Mouse (Mus musculus): ENCODE data around the gene Taf1b. TPM values are rescaled to one million over a fixed set of nuclear protein-coding genes. Genes with fewer than 3 reads are reported as not detected.
A peak's percentile ranks its signal among the peaks of the same experiment; 100 is the strongest.

Taf1b gene
- polyA plus RNA-seq, 1 experiment from 2014 or later: 39.7 TPM

DNA sequence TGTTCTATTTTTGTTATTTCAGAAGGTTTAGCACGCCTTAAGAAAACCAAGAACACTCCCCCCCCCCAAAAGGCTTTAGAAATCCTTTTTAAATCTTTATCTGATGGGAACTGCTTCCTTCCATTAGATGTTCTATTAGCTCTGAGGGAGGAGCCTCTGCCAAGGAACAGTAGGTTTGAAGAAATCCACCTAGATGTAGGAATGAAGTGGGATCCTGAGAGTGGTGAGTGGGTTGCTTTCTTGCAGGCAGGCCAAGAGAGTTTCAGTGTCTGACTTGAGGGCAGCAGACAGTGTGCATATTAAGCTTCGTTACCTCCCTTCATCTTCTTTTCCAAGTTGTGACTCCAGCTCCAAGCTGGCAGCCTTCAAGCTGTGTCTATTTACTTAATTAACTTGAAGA lies 39.0 kb downstream of the Taf1b start:
- Histone ChIP-seq H3K4me2 (ENCODE audit: low read length) (no peak overlapping the region), H3K27ac (replicated peaks; ENCODE audit: low read depth, low read length) (no peak overlapping the region), H3K9ac (replicated peaks; ENCODE audit: low read length) (no peak overlapping the region), H3K27me3 (ENCODE audit: control insufficient read depth, insufficient read depth, low read length) (no peaks in the 10 kb centered on the region), H3K9me3 (ENCODE audit: control insufficient read depth, low read length) (no peaks in the 10 kb centered on the region), H3K36me3 (ENCODE audit: control insufficient read depth, insufficient read depth, low read length) (peaks cover 9% of the 10 kb centered on the region; the same call in 1 of the 2 replicates), H3K4me1 (ENCODE audit: control insufficient read depth, insufficient read depth, low read length) (no peaks in the 10 kb centered on the region), H3K4me3 (replicated peaks; ENCODE audit: low read depth, low read length) (no peak overlapping the region)
- ATAC-seq (ENCODE audit: low FRiP score, low TSS enrichment): no peak
- 57% methylated on average over 2 of the region's 2 CpGs for WGBS
- DNase-seq: no peak

GRCm38 (mm10) chr12:24537965-24538364 lies 39.8 kb downstream of the Taf1b start:
- H3K4me1 ChIP-seq (ENCODE audit: control insufficient read depth, insufficient read depth, low read length): no peaks in the 10 kb centered on the region
- ATAC-seq (ENCODE audit: low FRiP score, low TSS enrichment): no peak
- H3K36me3 ChIP-seq (ENCODE audit: control insufficient read depth, insufficient read depth, low read length): peaks cover 9% of the 10 kb centered on the region; the same call in 1 of the 2 replicates
- peak; percentile 11 for DNase-seq
- no peaks in the 10 kb centered on the region for H3K27me3 ChIP-seq (ENCODE audit: control insufficient read depth, insufficient read depth, low read length)
- no peak overlapping the region for H3K4me2 ChIP-seq (ENCODE audit: low read length)
- no peaks in the 10 kb centered on the region for H3K9me3 ChIP-seq (ENCODE audit: control insufficient read depth, low read length)
- H3K9ac ChIP-seq (replicated peaks; ENCODE audit: low read length): no peak overlapping the region
- WGBS: 72% methylated on average over 4 of the region's 4 CpGs
- H3K27ac ChIP-seq (replicated peaks; ENCODE audit: low read depth, low read length): no peak overlapping the region
- H3K4me3 ChIP-seq (replicated peaks; ENCODE audit: low read depth, low read length): no peak overlapping the region

- H3K9me3 ChIP-seq (ENCODE audit: control insufficient read depth, low read length): no peaks in the 10 kb centered on the region
- DNase-seq: no peak
These were observed 43.4 kb downstream of the Taf1b start for GRCm38 (mm10) chr12:24541426-24542154.

GRCm38 (mm10) chr12:24547686-24548085 lies 49.5 kb downstream of the Taf1b start:
- no peak for ATAC-seq (ENCODE audit: low FRiP score, low TSS enrichment)
- no peak overlapping the region for H3K4me3 ChIP-seq (replicated peaks; ENCODE audit: low read depth, low read length)
- H3K9ac ChIP-seq (replicated peaks; ENCODE audit: low read length): no peak overlapping the region
- DNase-seq: no peak
- H3K9me3 ChIP-seq (ENCODE audit: control insufficient read depth, low read length): no peaks in the 10 kb centered on the region
- no peaks in the 10 kb centered on the region for H3K4me1 ChIP-seq (ENCODE audit: control insufficient read depth, insufficient read depth, low read length)
- H3K4me2 ChIP-seq (ENCODE audit: low read length): no peak overlapping the region
- peaks cover 40% of the 10 kb centered on the region for H3K36me3 ChIP-seq (ENCODE audit: control insufficient read depth, insufficient read depth, low read length)
- 93% methylated on average over 8 of the region's 8 CpGs for WGBS
- H3K27me3 ChIP-seq (ENCODE audit: control insufficient read depth, insufficient read depth, low read length): no peaks in the 10 kb centered on the region
- H3K27ac ChIP-seq (replicated peaks; ENCODE audit: low read depth, low read length): no peak overlapping the region

More at GRCm38 (mm10) chr12:24541426-24542154, 43.4 kb downstream of the Taf1b start:
- ATAC-seq (ENCODE audit: low FRiP score, low TSS enrichment): no peak
- peaks cover 18% of the 10 kb centered on the region for H3K36me3 ChIP-seq (ENCODE audit: control insufficient read depth, insufficient read depth, low read length)
- no peaks in the 10 kb centered on the region for H3K4me1 ChIP-seq (ENCODE audit: control insufficient read depth, insufficient read depth, low read length)
- WGBS: 87% methylated on average over 16 of the region's 16 CpGs
- H3K4me3 ChIP-seq (replicated peaks; ENCODE audit: low read depth, low read length): no peak overlapping the region
- no peaks in the 10 kb centered on the region for H3K27me3 ChIP-seq (ENCODE audit: control insufficient read depth, insufficient read depth, low read length)
- H3K4me2 ChIP-seq (ENCODE audit: low read length): no peak overlapping the region
- H3K9ac ChIP-seq (replicated peaks; ENCODE audit: low read length): no peak overlapping the region
- no peak overlapping the region for H3K27ac ChIP-seq (replicated peaks; ENCODE audit: low read depth, low read length)

GRCm38 (mm10) chr12:24548885-24549284 lies 50.7 kb downstream of the Taf1b start:
- H3K9me3 ChIP-seq (ENCODE audit: control insufficient read depth, low read length): no peaks in the 10 kb centered on the region
- no peaks in the 10 kb centered on the region for H3K4me1 ChIP-seq (ENCODE audit: control insufficient read depth, insufficient read depth, low read length)
- 75% methylated on average over 6 of the region's 6 CpGs for WGBS
- DNase-seq (no peak), ATAC-seq (ENCODE audit: low FRiP score, low TSS enrichment) (no peak)
- H3K4me2 ChIP-seq (ENCODE audit: low read length): no peak overlapping the region
- H3K4me3 ChIP-seq (replicated peaks; ENCODE audit: low read depth, low read length): no peak overlapping the region
- H3K36me3 ChIP-seq (ENCODE audit: control insufficient read depth, insufficient read depth, low read length): peaks cover 44% of the 10 kb centered on the region
- no peak overlapping the region for H3K27ac ChIP-seq (replicated peaks; ENCODE audit: low read depth, low read length)
- no peak overlapping the region for H3K9ac ChIP-seq (replicated peaks; ENCODE audit: low read length)
- H3K27me3 ChIP-seq (ENCODE audit: control insufficient read depth, insufficient read depth, low read length): no peaks in the 10 kb centered on the region

DNA sequence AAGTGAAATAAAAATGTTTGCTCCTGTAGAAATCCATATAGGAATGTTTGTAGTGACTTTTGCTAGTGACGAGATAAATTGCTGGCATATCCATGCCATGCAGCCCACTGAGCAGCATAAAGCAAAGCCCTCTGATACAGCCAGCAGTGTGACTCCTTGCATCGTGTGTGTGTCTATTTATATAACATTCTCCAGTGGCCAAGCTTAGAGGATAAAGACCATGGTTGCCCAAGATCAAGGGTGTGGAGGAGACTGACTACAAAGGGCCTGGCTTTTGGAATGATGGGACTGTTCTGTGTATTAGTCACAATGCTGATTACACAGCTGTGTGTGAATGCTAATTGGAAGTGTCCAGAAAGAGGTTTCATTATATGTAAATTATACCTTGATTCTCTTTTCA lies 54.4 kb downstream of the Taf1b start:
- ATAC-seq (ENCODE audit: low FRiP score, low TSS enrichment) (no peak), DNase-seq (no peak)
- WGBS: 76% methylated on average over 2 of the region's 2 CpGs
- Histone ChIP-seq H3K9ac (replicated peaks; ENCODE audit: low read length) (no peak overlapping the region), H3K4me1 (ENCODE audit: control insufficient read depth, insufficient read depth, low read length) (no peaks in the 10 kb centered on the region), H3K36me3 (ENCODE audit: control insufficient read depth, insufficient read depth, low read length) (peaks cover 37% of the 10 kb centered on the region), H3K27ac (replicated peaks; ENCODE audit: low read depth, low read length) (no peak overlapping the region), H3K9me3 (ENCODE audit: control insufficient read depth, low read length) (no peaks in the 10 kb centered on the region), H3K4me2 (ENCODE audit: low read length) (no peak overlapping the region), H3K27me3 (ENCODE audit: control insufficient read depth, insufficient read depth, low read length) (no peaks in the 10 kb centered on the region), H3K4me3 (replicated peaks; ENCODE audit: low read depth, low read length) (no peak overlapping the region)

- Histone ChIP-seq H3K4me1 (ENCODE audit: control insufficient read depth, insufficient read depth, low read length) (no peaks in the 10 kb centered on the region), H3K9ac (replicated peaks; ENCODE audit: low read length) (no peak overlapping the region), H3K9me3 (ENCODE audit: control insufficient read depth, low read length) (no peaks in the 10 kb centered on the region), H3K36me3 (ENCODE audit: control insufficient read depth, insufficient read depth, low read length) (peaks cover 30% of the 10 kb centered on the region), H3K4me3 (replicated peaks; ENCODE audit: low read depth, low read length) (no peak overlapping the region), H3K4me2 (ENCODE audit: low read length) (no peak overlapping the region), H3K27ac (replicated peaks; ENCODE audit: low read depth, low read length) (no peak overlapping the region), H3K27me3 (ENCODE audit: control insufficient read depth, insufficient read depth, low read length) (no peaks in the 10 kb centered on the region)
- DNase-seq (no peak), ATAC-seq (ENCODE audit: low FRiP score, low TSS enrichment) (no peak)
- 87% methylated on average over 8 of the region's 8 CpGs for WGBS
These were observed 57.8 kb downstream of the Taf1b start for GRCm38 (mm10) chr12:24555976-24556375.

DNA sequence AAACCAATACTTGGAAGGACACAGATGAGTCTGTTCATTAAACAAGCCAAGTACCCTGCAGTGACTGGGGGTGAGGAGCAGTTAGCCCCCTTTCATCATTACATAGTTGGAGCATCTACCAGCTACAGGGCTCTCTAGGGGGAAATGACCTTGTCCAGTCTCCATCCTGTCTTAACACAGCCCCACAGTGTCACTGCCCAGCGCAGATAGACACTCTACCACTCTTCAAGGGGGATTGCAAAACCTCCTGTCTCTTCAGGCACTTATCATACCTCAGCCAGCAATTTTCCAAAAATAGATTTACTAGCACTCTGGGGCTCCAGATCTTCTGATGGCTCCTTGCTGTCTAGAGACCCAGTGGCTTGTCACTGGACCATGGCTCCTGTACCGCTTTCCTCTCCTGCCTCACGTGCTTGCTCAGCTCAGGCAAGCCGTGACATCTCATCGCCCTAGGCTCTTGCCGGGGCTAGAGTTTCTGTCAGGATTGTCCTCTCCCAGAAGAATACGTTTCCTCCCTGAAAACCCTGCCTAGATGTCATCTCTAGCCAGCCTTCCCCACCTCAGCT lies 65.3 kb downstream of the Taf1b start:
- H3K9me3 ChIP-seq (ENCODE audit: control insufficient read depth, low read length): no peaks in the 10 kb centered on the region
- no peak overlapping the region for H3K27ac ChIP-seq (replicated peaks; ENCODE audit: low read depth, low read length)
- no peak for ATAC-seq (ENCODE audit: low FRiP score, low TSS enrichment)
- 92% methylated on average over 7 of the region's 7 CpGs for WGBS
- H3K4me3 ChIP-seq (replicated peaks; ENCODE audit: low read depth, low read length): no peak overlapping the region
- H3K4me1 ChIP-seq (ENCODE audit: control insufficient read depth, insufficient read depth, low read length): no peaks in the 10 kb centered on the region
- no peak overlapping the region for H3K9ac ChIP-seq (replicated peaks; ENCODE audit: low read length)
- peaks cover 14% of the 10 kb centered on the region for H3K36me3 ChIP-seq (ENCODE audit: control insufficient read depth, insufficient read depth, low read length)
- no peak for DNase-seq
- H3K27me3 ChIP-seq (ENCODE audit: control insufficient read depth, insufficient read depth, low read length): no peaks in the 10 kb centered on the region
- H3K4me2 ChIP-seq (ENCODE audit: low read length): no peak overlapping the region

- 0 out of 2 replicates have a peak, but pooled peaks cover 3% of the 10 kb centered on the region for H3K27me3 ChIP-seq (ENCODE audit: control insufficient read depth, insufficient read depth, low read length)
- no peak overlapping the region for H3K4me2 ChIP-seq (ENCODE audit: low read length)
- H3K9ac ChIP-seq (replicated peaks; ENCODE audit: low read length): no peak overlapping the region
- no peak overlapping the region for H3K4me3 ChIP-seq (replicated peaks; ENCODE audit: low read depth, low read length)
- no peaks in the 10 kb centered on the region for H3K9me3 ChIP-seq (ENCODE audit: control insufficient read depth, low read length)
- DNase-seq (no peak), ATAC-seq (ENCODE audit: low FRiP score, low TSS enrichment) (no peak)
- H3K4me1 ChIP-seq (ENCODE audit: control insufficient read depth, insufficient read depth, low read length): no peaks in the 10 kb centered on the region
- H3K27ac ChIP-seq (replicated peaks; ENCODE audit: low read depth, low read length): no peak overlapping the region
- WGBS: 74% methylated on average over 6 of the region's 6 CpGs
- 0 out of 2 replicates have a peak, but pooled peaks cover 4% of the 10 kb centered on the region for H3K36me3 ChIP-seq (ENCODE audit: control insufficient read depth, insufficient read depth, low read length)
These were observed 67.2 kb downstream of the Taf1b start for GRCm38 (mm10) chr12:24565311-24565710.

Measured in midbrain, embryonic 14.5 days (tissue).